Mouse (Mus musculus) effector memory CD4-positive, alpha-beta T cell, adult 5 months (primary cell): ENCODE data around the gene Dock2. TPM values are rescaled to one million over a fixed set of nuclear protein-coding genes. Genes with fewer than 3 reads are reported as not detected.

Experiments used
- polyA plus RNA-seq: library from polyadenylated mRNA; unstranded; fragments of 100-300 nt; shearing (Covaris generic); gene quantifications from one replicate; pipeline ENCODE4 v1.2.1, GENCODE M21; 2017

The Dock2 gene
- 562 TPM for polyA plus RNA-seq

GRCm38 (mm10) chr11:34783587-34784043, at the start of gene Dock2:
Dock2 (minus strand) TSS chr11:34783892.

GRCm38 (mm10) chr11:34314534-34315379, 468.9 kb downstream of the Dock2 start, which contains the start of gene Fam196b:
Fam196b (plus strand) TSS chr11:34314822.

GRCm38 (mm10) chr11:34207989-34208388, 575.7 kb downstream of the Dock2 start, which contains the start of gene Foxi1:
Foxi1 (minus strand) TSS chr11:34208089.

Other genes starting within 250 kb of the Dock2 start
- gene Spdl1, start 49.7 kb upstream of the Dock2 start, polyA plus RNA-seq: 2.7 TPM